Mouse (Mus musculus) stomach, postnatal 0 days (tissue): ENCODE data around the gene Asb17. TPM values are rescaled to one million over a fixed set of nuclear protein-coding genes. Genes with fewer than 3 reads are reported as not detected.
"Not testable (repeated sequence)": the region's sequence is repeated elsewhere in the genome, so short reads cannot be mapped to it uniquely, and the experiment has no call there.

ENCODE experiments used
- ATAC-seq: fragments of 200-750 bp; cut with Nextera tagmentation; 2 replicates; pipeline ENCODE4 v1.8.0; 2017; ENCODE audit not compliant: low FRiP score, low TSS enrichment
- DNase-seq: peaks from one replicate; pipeline ENCODE4 v3.0.0-alpha.2; 2016; ENCODE audit warnings: low spot score
- H3K27ac ChIP-seq: fragments of 300-500 bp; sonication (generic); replicated peaks from 2 replicates; pipeline ENCODE4 v1.5.1; 2014; ENCODE audit warnings: mild to moderate bottlenecking, control low read depth
- H3K27me3 ChIP-seq: fragments of 300-500 bp; sonication (generic); 2 replicates; pipeline ENCODE4 v1.6.1; 2014; ENCODE audit warnings: low read length; ENCODE audit not compliant: control insufficient read depth, insufficient read depth
- H3K36me3 ChIP-seq: fragments of 300-500 bp; sonication (generic); 2 replicates; pipeline ENCODE4 v1.6.1; 2014; ENCODE audit warnings: low read length, mixed read lengths; ENCODE audit not compliant: control insufficient read depth, insufficient read depth
- H3K4me1 ChIP-seq: fragments of 300-500 bp; sonication (generic); replicated peaks from 2 replicates; pipeline ENCODE4 v1.6.1; 2014; ENCODE audit warnings: antibody characterized with exemption; ENCODE audit not compliant: control insufficient read depth, insufficient read depth
- H3K4me2 ChIP-seq: fragments of 300-500 bp; sonication (generic); replicated peaks from 2 replicates; pipeline ENCODE4 v1.6.1; 2014; ENCODE audit warnings: low read depth, mild to moderate bottlenecking, control low read depth, moderate library complexity
- H3K4me3 ChIP-seq: fragments of 300-500 bp; sonication (generic); 2 replicates; pipeline ENCODE4 v1.5.1; 2014; ENCODE audit warnings: low read depth, low read length, control low read depth
- H3K9ac ChIP-seq: fragments of 300-500 bp; sonication (generic); 2 replicates; pipeline ENCODE4 v1.6.1; 2014; ENCODE audit warnings: mild to moderate bottlenecking, low read length, control low read depth, mixed read lengths
- H3K9me3 ChIP-seq: fragments of 300-500 bp; sonication (generic); 2 replicates; pipeline ENCODE4 v1.6.1; 2016; ENCODE audit warnings: low read length; ENCODE audit not compliant: control insufficient read depth
- CTCF ChIP-seq: IDR thresholded peaks from 2 replicates; pipeline ENCODE4 v1.5.1; 2016; ENCODE audit warnings: antibody characterized with exemption, low read depth, mild to moderate bottlenecking, moderate library complexity
- EP300 ChIP-seq: optimal IDR thresholded peaks from 2 replicates; pipeline ENCODE3; 2016; ENCODE audit warnings: antibody characterized with exemption
- WGBS: fragments of 180-500 bp; shearing (Covaris S2); extraction: QIAGEN DNeasy Blood & Tissue Kit; methylation state at CpG from one replicate; pipeline ENCODE4 v1.1.7; 2014; 5-methylcytosine and 5-hydroxymethylcytosine counted together
- polyA plus RNA-seq: library from polyadenylated mRNA; unstranded; fragments of >200 nt; fragmentation: Nextera tagmentation; extraction: Ambion mirVana; gene quantifications from 2 replicates; pipeline ENCODE4 v1.2.1, GENCODE M21; 2015

The Asb17 gene
- polyA plus RNA-seq, 1 experiment from 2014 or later: 0.12 TPM

DNA sequence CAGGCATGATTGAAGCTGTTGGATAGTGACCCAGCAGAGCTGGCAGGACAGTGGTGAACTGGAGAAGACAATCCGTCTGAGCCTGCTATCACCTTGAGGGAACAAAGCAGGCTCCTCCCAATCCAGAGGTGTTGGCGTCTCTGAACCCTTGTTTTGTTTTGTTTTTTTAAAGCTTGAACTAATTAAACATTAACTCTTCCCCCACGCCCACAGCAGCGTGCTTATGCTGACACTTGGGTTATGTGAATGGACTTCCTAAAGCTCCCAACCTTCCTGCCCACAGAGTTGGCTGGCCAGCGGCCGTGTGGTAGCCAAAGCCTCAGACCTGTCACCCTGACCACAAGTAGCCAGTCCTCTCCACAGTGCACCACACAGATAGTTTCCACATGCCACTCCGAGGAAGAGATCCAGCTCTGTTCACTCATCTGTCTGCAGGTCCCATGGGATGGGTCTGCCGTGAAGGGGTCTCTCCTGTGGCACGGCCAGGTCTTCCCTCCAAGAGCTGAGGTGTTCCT lies 26.6 kb upstream of the Asb17 start:
- Histone ChIP-seq H3K4me1 (no peaks in the 10 kb centered on the region), H3K27ac (no peak overlapping the region), H3K4me3 (no peak overlapping the region), H3K9ac (no peak overlapping the region), H3K4me2 (no peak overlapping the region), H3K9me3 (no peaks in the 10 kb centered on the region), H3K27me3 (no peaks in the 10 kb centered on the region), H3K36me3 (no peaks in the 10 kb centered on the region)
- no peak for TF ChIP-seq CTCF
- TF ChIP-seq EP300: no peak
- DNase-seq (no peak), ATAC-seq (no peak)
- WGBS: 76% methylated on average over 9 of the region's 9 CpGs

DNA sequence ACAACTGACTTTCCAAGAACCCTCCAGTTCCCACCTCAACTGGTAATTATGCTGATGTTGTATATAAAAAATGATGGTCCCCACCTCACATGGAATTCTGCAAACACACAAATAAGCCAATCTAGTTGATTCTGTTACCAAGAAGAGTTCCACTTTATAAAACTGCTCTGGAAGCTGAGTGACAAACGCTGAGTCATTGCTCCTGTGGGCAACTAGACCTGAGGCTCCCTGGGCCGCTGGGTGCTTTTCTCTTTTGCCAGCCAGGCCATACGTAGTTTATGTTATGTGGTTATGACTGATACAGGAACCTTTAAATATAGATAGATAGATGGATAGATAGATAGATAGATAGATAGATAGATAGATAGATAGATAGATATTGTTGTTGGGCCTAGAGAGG lies 25.3 kb upstream of the Asb17 start:
- Histone ChIP-seq H3K27me3 (no peaks in the 10 kb centered on the region), H3K27ac (no peak overlapping the region), H3K4me1 (no peaks in the 10 kb centered on the region), H3K9me3 (no peaks in the 10 kb centered on the region), H3K4me2 (no peak overlapping the region), H3K4me3 (no peak overlapping the region), H3K36me3 (no peaks in the 10 kb centered on the region), H3K9ac (no peak overlapping the region)
- TF ChIP-seq CTCF: no peak
- no peak for TF ChIP-seq EP300
- 94% methylated on average over 3 of the region's 3 CpGs for WGBS
- no peak for DNase-seq
- ATAC-seq: no peak

- WGBS: 86% methylated on average over 9 of the region's 9 CpGs
- Histone ChIP-seq H3K4me1 (no peaks in the 10 kb centered on the region; the same call in 1 of the 2 replicates), H3K36me3 (no peaks in the 10 kb centered on the region), H3K4me3 (no peak overlapping the region), H3K9me3 (no peaks in the 10 kb centered on the region), H3K4me2 (no peak overlapping the region), H3K9ac (no peak overlapping the region), H3K27ac (no peak overlapping the region), H3K27me3 (no peaks in the 10 kb centered on the region)
- ATAC-seq: no peak
- DNase-seq: no peak
- TF ChIP-seq EP300: no peak
- no peak for TF ChIP-seq CTCF
Measured at GRCm38 (mm10) chr3:153819438-153819837, 24.6 kb upstream of the Asb17 start.

GRCm38 (mm10) chr3:153823671-153824515 lies 20.1 kb upstream of the Asb17 start:
- Histone ChIP-seq H3K27ac (no peak overlapping the region), H3K9ac (no peak overlapping the region), H3K9me3 (no peaks in the 10 kb centered on the region), H3K27me3 (no peaks in the 10 kb centered on the region), H3K4me1 (no peaks in the 10 kb centered on the region; the same call in 1 of the 2 replicates), H3K36me3 (no peaks in the 10 kb centered on the region), H3K4me3 (no peak overlapping the region), H3K4me2 (no peak overlapping the region)
- DNase-seq (no peak), ATAC-seq (no peak)
- 39% methylated on average over 11 of the region's 11 CpGs for WGBS
- no peak for TF ChIP-seq EP300
- no peak for TF ChIP-seq CTCF

DNA sequence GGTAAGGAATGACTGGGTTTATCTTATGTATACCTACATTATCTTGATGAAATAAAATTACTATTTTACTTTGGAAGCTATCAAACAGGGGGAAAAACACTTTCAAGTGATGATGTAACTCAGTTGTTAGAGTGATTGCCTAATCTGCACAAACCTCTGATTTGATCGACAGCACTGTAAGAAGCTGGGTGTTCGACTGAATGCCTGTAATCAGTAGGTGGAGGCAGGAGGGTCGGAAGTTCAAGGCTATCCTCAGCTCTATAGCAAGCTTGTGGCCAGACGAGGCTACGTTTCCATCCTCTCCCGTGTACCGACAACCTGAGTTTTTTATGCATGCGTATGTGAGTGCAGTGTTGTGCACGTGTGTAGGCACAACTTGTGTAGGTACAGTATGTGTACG lies 18.8 kb upstream of the Asb17 start:
- no peaks in the 10 kb centered on the region for H3K27me3 ChIP-seq
- H3K4me1 ChIP-seq: no peaks in the 10 kb centered on the region; the same call in 1 of the 2 replicates
- H3K9ac ChIP-seq: no peak overlapping the region
- WGBS: 81% methylated on average over 10 of the region's 10 CpGs
- H3K9me3 ChIP-seq: no peaks in the 10 kb centered on the region
- H3K4me3 ChIP-seq: no peak overlapping the region
- H3K4me2 ChIP-seq: no peak overlapping the region
- no peaks in the 10 kb centered on the region for H3K36me3 ChIP-seq
- DNase-seq (no peak), ATAC-seq (no peak)
- TF ChIP-seq EP300: no peak
- TF ChIP-seq CTCF: no peak
- H3K27ac ChIP-seq: no peak overlapping the region

DNA sequence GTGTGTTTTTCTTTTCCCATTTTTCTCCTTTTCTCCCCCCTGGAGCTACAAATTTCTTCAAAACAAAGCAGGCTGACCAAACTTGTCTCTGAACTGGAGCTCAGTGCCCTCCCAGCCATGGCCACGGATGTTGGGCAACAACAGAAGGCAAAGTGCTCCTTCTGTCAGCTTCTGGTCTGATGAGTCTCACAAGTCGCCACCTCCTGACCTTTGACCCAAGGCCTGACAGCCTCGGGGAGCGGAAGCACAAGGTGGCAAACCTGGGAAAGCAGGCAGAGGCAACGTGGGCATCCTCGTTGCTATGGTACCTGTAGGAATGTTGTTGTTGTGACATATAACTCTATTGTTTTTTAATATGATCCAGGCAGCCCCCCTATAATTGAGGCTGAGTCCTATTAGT lies 17.4 kb upstream of the Asb17 start:
- Histone ChIP-seq H3K36me3 (no peaks in the 10 kb centered on the region), H3K27ac (no peak overlapping the region), H3K4me1 (no peaks in the 10 kb centered on the region; the same call in 1 of the 2 replicates), H3K4me2 (no peak overlapping the region), H3K4me3 (no peak overlapping the region), H3K27me3 (no peaks in the 10 kb centered on the region), H3K9me3 (no peaks in the 10 kb centered on the region), H3K9ac (no peak overlapping the region)
- ATAC-seq (no peak), DNase-seq (no peak)
- 46% methylated on average over 6 of the region's 6 CpGs for WGBS
- TF ChIP-seq CTCF (no peak), EP300 (no peak)

- not testable (repeated sequence) for H3K9ac ChIP-seq, DNase-seq, H3K27me3 ChIP-seq, H3K4me2 ChIP-seq, H3K4me1 ChIP-seq, H3K27ac ChIP-seq, H3K36me3 ChIP-seq, H3K9me3 ChIP-seq, ATAC-seq, H3K4me3 ChIP-seq
- WGBS: 96% methylated on average over 3 of the region's 3 CpGs
Measured at GRCm38 (mm10) chr3:153829788-153830187, 14.2 kb upstream of the Asb17 start.
